Mouse (Mus musculus) MEL (cell line): Measurements from ENCODE around the gene F2. TPM values are rescaled to one million over a fixed set of nuclear protein-coding genes. Genes with fewer than 3 reads are reported as not detected.

Experiments used
- DNase-seq: peaks from one replicate; pipeline ENCODE4 v3.0.0; 2011; ENCODE audit warnings: low read depth, low spot score
- H3K27ac ChIP-seq: 2 replicates; pipeline ENCODE4 v1.5.1; 2012; ENCODE audit warnings: low read depth, mild to moderate bottlenecking, control low read depth, low read length, moderate library complexity; ENCODE audit not compliant: control insufficient read depth
- H3K27me3 ChIP-seq, 2 experiments: fragments of 150-350 bp in 1 of 2; sonication (generic) in 1 of 2; 2 replicates each; pipeline ENCODE4 v1.6.1; 2012; ENCODE audit warnings: low read length in 2 of 2, mild to moderate bottlenecking in 2 of 2, improper control_type of control experiment in 1 of 2, moderate library complexity in 1 of 2; ENCODE audit not compliant: insufficient read depth in 2 of 2, control insufficient read depth in 1 of 2
- H3K36me3 ChIP-seq, 2 experiments: 2 replicates each; pipeline ENCODE4 v1.6.1; 2012 to 2014; ENCODE audit warnings: low read length in 2 of 2, improper control_type of control experiment in 1 of 2, inconsistent platforms in 1 of 2, mild to moderate bottlenecking in 1 of 2; ENCODE audit not compliant: insufficient read depth in 2 of 2, control insufficient read depth in 1 of 2
- H3K4me1 ChIP-seq, 2 experiments: fragments of 150-350 bp in 1 of 2; sonication (generic) in 1 of 2; 2 replicates each; pipeline ENCODE4 v1.6.1; 2012; ENCODE audit warnings: low read length in 2 of 2, improper control_type of control experiment in 1 of 2, mild to moderate bottlenecking in 1 of 2; ENCODE audit not compliant: insufficient read depth in 2 of 2, control insufficient read depth in 1 of 2
- H3K4me3 ChIP-seq, 2 experiments: fragments of 150-350 bp in 1 of 2; sonication (generic) in 1 of 2; 2 replicates each; pipeline ENCODE4 v1.5.1; 2012; ENCODE audit warnings: low read depth in 2 of 2, low read length in 2 of 2, mild to moderate bottlenecking in 2 of 2, moderate library complexity in 2 of 2, control low read depth in 1 of 2, improper control_type of control experiment in 1 of 2; ENCODE audit not compliant: control insufficient read depth in 1 of 2, insufficient read depth in 1 of 2
- H3K79me2 ChIP-seq: 2 replicates; pipeline ENCODE4 v1.6.1; 2012; ENCODE audit warnings: mild to moderate bottlenecking, low read length, moderate library complexity; ENCODE audit not compliant: control insufficient read depth, poor library complexity, insufficient read depth
- H3K9ac ChIP-seq: 2 replicates; pipeline ENCODE4 v1.6.1; 2012; ENCODE audit warnings: low read depth, mild to moderate bottlenecking, control low read depth, low read length, moderate library complexity; ENCODE audit not compliant: control insufficient read depth, poor library complexity, severe bottlenecking
- H3K9me3 ChIP-seq: fragments of 150-350 bp; sonication (generic); replicated peaks from 2 replicates; pipeline ENCODE4 v1.6.1; 2012; ENCODE audit warnings: mild to moderate bottlenecking, low read length, improper control_type of control experiment, moderate library complexity; ENCODE audit not compliant: insufficient read depth
- BHLHE40 ChIP-seq: IDR thresholded peaks from 2 replicates; pipeline ENCODE4 v1.6.1; 2012; ENCODE audit warnings: low read depth, mild to moderate bottlenecking, inconsistent platforms, low read length, improper control_type of control experiment, borderline replicate concordance
- CHD2 ChIP-seq: IDR thresholded peaks from 2 replicates; pipeline ENCODE4 v1.6.1; 2011; ENCODE audit warnings: low read length, improper control_type of control experiment
- CTCF ChIP-seq, 3 experiments: IDR thresholded peaks in 2 of 3; conservative IDR thresholded peaks in 1 of 3; 2 replicates each; pipeline ENCODE4 v1.5.1; 2011 to 2012; ENCODE audit warnings: low read length in 3 of 3, low read depth in 2 of 3, mild to moderate bottlenecking in 2 of 3, improper control_type of control experiment in 1 of 3, inconsistent platforms in 1 of 3, mixed read lengths in 1 of 3, moderate library complexity in 1 of 3; ENCODE audit not compliant: control insufficient read depth in 1 of 3, insufficient read depth in 1 of 3, poor library complexity in 1 of 3, severe bottlenecking in 1 of 3
- EP300 ChIP-seq, 2 experiments: IDR thresholded peaks; 2 replicates each; pipeline ENCODE4 v1.6.1; 2011; ENCODE audit warnings: improper control_type of control experiment in 2 of 2, low read length in 2 of 2, low read depth in 1 of 2, mild to moderate bottlenecking in 1 of 2
- ETS1 ChIP-seq: IDR thresholded peaks from 2 replicates; pipeline ENCODE4 v1.6.1; 2012; ENCODE audit warnings: low read depth, mild to moderate bottlenecking, inconsistent platforms, low read length, improper control_type of control experiment, moderate library complexity
- GATA1 ChIP-seq: IDR thresholded peaks from 2 replicates; pipeline ENCODE4 v1.6.1; 2011; ENCODE audit warnings: low read depth, low read length, improper control_type of control experiment
- HCFC1 ChIP-seq: IDR thresholded peaks from 2 replicates; pipeline ENCODE4 v1.6.1; 2012; ENCODE audit warnings: low read depth, mild to moderate bottlenecking, inconsistent platforms, low read length, improper control_type of control experiment, moderate library complexity
- JUND ChIP-seq: IDR thresholded peaks from 2 replicates; pipeline ENCODE4 v1.6.1; 2011; ENCODE audit warnings: low read depth, mild to moderate bottlenecking, improper control_type of control experiment, low read length
- KAT2A ChIP-seq: conservative IDR thresholded peaks from 2 replicates; pipeline ENCODE4 v1.6.1; 2012; ENCODE audit warnings: low read depth, low read length, improper control_type of control experiment, inconsistent platforms
- MAZ ChIP-seq: IDR thresholded peaks from 2 replicates; pipeline ENCODE4 v1.6.1; 2012; ENCODE audit warnings: low read depth, mild to moderate bottlenecking, inconsistent platforms, low read length, improper control_type of control experiment
- MEF2A ChIP-seq: IDR thresholded peaks from 2 replicates; pipeline ENCODE4 v1.6.1; 2014; ENCODE audit warnings: low read depth, mild to moderate bottlenecking, inconsistent platforms, low read length, improper control_type of control experiment; ENCODE audit not compliant: poor library complexity, insufficient replicate concordance, severe bottlenecking; ENCODE audit errors: extremely low read depth
- MXI1 ChIP-seq: IDR thresholded peaks from 2 replicates; pipeline ENCODE4 v1.6.1; 2011; ENCODE audit warnings: mild to moderate bottlenecking, low read depth, low read length, improper control_type of control experiment
- MYB ChIP-seq: IDR thresholded peaks from 2 replicates; pipeline ENCODE4 v1.6.1; 2011; ENCODE audit warnings: mild to moderate bottlenecking, low read depth, low read length, improper control_type of control experiment
- NELFE ChIP-seq: IDR thresholded peaks from 2 replicates; pipeline ENCODE4 v1.6.1; 2011; ENCODE audit warnings: low read depth, low read length, improper control_type of control experiment
- POLR2AphosphoS2 ChIP-seq: IDR thresholded peaks from 2 replicates; pipeline ENCODE4 v1.6.1; 2011; ENCODE audit warnings: low read length, improper control_type of control experiment
- POLR2AphosphoS5 ChIP-seq: IDR thresholded peaks from 2 replicates; pipeline ENCODE4 v1.6.1; 2012; ENCODE audit warnings: low read depth, borderline replicate concordance, mild to moderate bottlenecking, inconsistent platforms, low read length, moderate library complexity, mixed read lengths
- RAD21 ChIP-seq: IDR thresholded peaks from 2 replicates; pipeline ENCODE4 v1.6.1; 2011; ENCODE audit warnings: mild to moderate bottlenecking, low read depth, low read length, improper control_type of control experiment
- RCOR1 ChIP-seq: IDR thresholded peaks from 2 replicates; pipeline ENCODE4 v1.6.1; 2012; ENCODE audit warnings: low read depth, mild to moderate bottlenecking, inconsistent platforms, low read length, improper control_type of control experiment
- SIN3A ChIP-seq: IDR thresholded peaks from 2 replicates; pipeline ENCODE4 v1.6.1; 2012; ENCODE audit warnings: low read length, improper control_type of control experiment, inconsistent platforms
- SMC3 ChIP-seq: IDR thresholded peaks from 2 replicates; pipeline ENCODE4 v1.6.1; 2011; ENCODE audit warnings: low read depth, low read length, improper control_type of control experiment
- TAL1 ChIP-seq: IDR thresholded peaks from 2 replicates; pipeline ENCODE4 v1.6.1; 2012; ENCODE audit warnings: mild to moderate bottlenecking, inconsistent platforms, low read length, moderate library complexity, mixed read lengths
- TBP ChIP-seq: IDR thresholded peaks from 2 replicates; pipeline ENCODE4 v1.8.0; 2011; ENCODE audit warnings: low read depth, low read length, improper control_type of control experiment
- TCF12 ChIP-seq: IDR thresholded peaks from 2 replicates; pipeline ENCODE4 v1.6.1; 2014; ENCODE audit warnings: low read depth, mild to moderate bottlenecking, inconsistent platforms, low read length, improper control_type of control experiment, moderate library complexity
- UBTF ChIP-seq: IDR thresholded peaks from 2 replicates; pipeline ENCODE4 v1.6.1; 2012; ENCODE audit warnings: low read depth, mild to moderate bottlenecking, inconsistent platforms, low read length, improper control_type of control experiment, moderate library complexity, borderline replicate concordance; ENCODE audit not compliant: insufficient read depth
- USF1 ChIP-seq: IDR thresholded peaks from 2 replicates; pipeline ENCODE4 v1.6.1; 2014; ENCODE audit warnings: low read depth, mild to moderate bottlenecking, inconsistent platforms, low read length, improper control_type of control experiment, moderate library complexity
- ZC3H11A ChIP-seq: IDR thresholded peaks from 2 replicates; pipeline ENCODE4 v1.6.1; 2012; ENCODE audit warnings: low read depth, mild to moderate bottlenecking, inconsistent platforms, low read length, improper control_type of control experiment
- ZMIZ1 ChIP-seq: IDR thresholded peaks from 2 replicates; pipeline ENCODE4 v1.6.1; 2012; ENCODE audit warnings: low read depth, mild to moderate bottlenecking, inconsistent platforms, low read length, improper control_type of control experiment, moderate library complexity
- polyA plus RNA-seq, 2 experiments: library from polyadenylated mRNA; stranded (reverse) in 1 of 2; unstranded in 1 of 2; fragments of >175 nt in 1 of 2; fragments of >200 nt in 1 of 2; gene quantifications; 2 replicates each; pipeline versions ENCODE4 v1.2.1 to v1.2.4; 2012; ENCODE audit warnings: low replicate concordance in 2 of 2, low read depth in 1 of 2; ENCODE audit not compliant: insufficient read length in 2 of 2, insufficient read depth in 1 of 2, missing spikeins in 1 of 2
- total RNA-seq: library from RNA; depleted of rRNA; stranded (reverse); fragments of 300-350 nt; gene quantifications from 2 replicates; pipeline ENCODE4 v1.2.3, GENCODE M21; 2012

F2 gene
- total and polyA plus RNA-seq, 3 experiments: 0.04 to 0.06 TPM; not detected in 1

DNA sequence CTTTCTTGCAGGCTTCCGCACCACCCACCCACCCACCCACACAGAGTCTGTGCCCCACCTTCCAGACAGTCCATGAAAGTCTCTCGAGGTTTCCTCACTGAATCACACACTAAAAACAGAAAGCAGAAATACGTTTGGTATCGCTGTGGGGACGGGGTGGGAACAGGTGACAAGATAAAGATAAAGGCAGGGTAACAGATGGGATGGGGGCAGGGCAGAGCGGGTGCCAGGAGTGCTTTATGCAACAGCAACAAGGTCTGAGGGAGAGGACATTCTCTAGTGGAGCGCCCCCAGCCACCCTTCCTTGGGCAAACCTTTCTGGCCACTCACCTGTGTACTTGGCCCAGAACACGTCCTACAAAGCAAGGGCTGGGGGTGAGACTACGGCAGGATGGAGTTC, 1.4 kb downstream of the F2 start:
- peaks cover 0 to 12% of the 10 kb centered on the region in 2 experiments; a peak in 2 of 4 replicates for H3K36me3 ChIP-seq
- H3K27ac ChIP-seq: peak overlapping the region; percentile 57
- DNase-seq: peak; percentile 89
- no peaks in the 10 kb centered on the region for H3K27me3 ChIP-seq
- TF ChIP-seq EP300 (IDR thresholded peaks at IDR 0.05; ENCODE audit: low read depth in 1 of 2, low read length in 2 of 2) (peak; percentile 91 to 97), MEF2A (peak; percentile 62; the same call in 1 of the 2 replicates), MXI1 (peak; percentile 39; the same call in 1 of the 2 replicates), BHLHE40 (peak; percentile 70), ETS1 (peak; percentile 99), UBTF (no peak), MAZ (peak; percentile 81; the same call in 1 of the 2 replicates), USF1 (peak; percentile 55; the same call in 1 of the 2 replicates), GATA1 (peak; percentile 88), KAT2A (0 out of 2 replicates have a peak, but pooled peaks have one; percentile 21), JUND (no peak), CHD2 (peak; percentile 83), HCFC1 (peak; percentile 58; the same call in 1 of the 2 replicates), RAD21 (no peak), MYB (peak; percentile 75), TBP (0 out of 2 replicates have a peak, but pooled peaks have one; percentile 34), ZMIZ1 (no peak), RCOR1 (peak; percentile 88), SIN3A (peak; percentile 76), NELFE (no peak), CTCF (IDR thresholded peaks at IDR 0.05 in 2 of 3, conservative IDR thresholded peaks at IDR 0.05 in 1 of 3; ENCODE audit: control insufficient read depth in 1 of 3, insufficient read depth in 1 of 3, low read depth in 2 of 3, low read length in 3 of 3, poor library complexity in 1 of 3, severe bottlenecking in 1 of 3) (no peak), TCF12 (peak; percentile 99), SMC3 (no peak), ZC3H11A (no peak), TAL1 (peak; percentile 93), POLR2AphosphoS2 (no peak), POLR2AphosphoS5 (0 out of 2 replicates have a peak, but pooled peaks have one; percentile 36)
- H3K4me3 ChIP-seq: peak overlapping the region; percentile 3 to 32; a peak in 3 of 4 replicates
- peak overlapping the region; percentile 49 for H3K9ac ChIP-seq
- H3K9me3 ChIP-seq: no peaks in the 10 kb centered on the region
- peaks cover 15 to 17% of the 10 kb centered on the region in 2 experiments for H3K4me1 ChIP-seq
- no peaks in the 10 kb centered on the region for H3K79me2 ChIP-seq
